Mouse (Mus musculus) cerebellum, postnatal 14 days (tissue): ENCODE results near the gene Olfr1496.
"Not testable (repeated sequence)": the region's sequence is repeated elsewhere in the genome, so short reads cannot be mapped to it uniquely, and the experiment has no call there.

Experiments
- DNase-seq, 2 experiments: peaks; one replicate each; pipeline ENCODE4 v3.0.0; 2021; ENCODE audit warnings: mixed read lengths in 2 of 2

The Olfr1496 gene

DNA sequence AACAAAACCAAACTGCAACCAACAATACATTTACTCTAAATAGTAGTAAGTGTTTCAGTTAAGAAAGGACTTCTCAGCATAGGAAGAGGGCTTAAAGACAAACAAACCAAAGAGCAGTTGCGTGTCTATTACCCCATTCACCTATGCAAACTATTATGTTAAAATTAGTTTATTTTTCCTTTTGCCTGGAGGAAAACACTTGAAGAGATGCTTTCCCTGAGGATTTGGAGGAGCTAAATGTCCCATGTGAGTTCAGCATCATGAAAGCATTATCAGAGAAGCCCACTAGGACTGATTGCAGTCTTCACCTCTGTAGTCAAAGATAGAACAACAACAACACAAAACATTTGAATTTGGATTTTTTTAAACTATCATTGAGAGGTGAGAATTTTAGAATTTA is at the start of gene Olfr1496:
TSS of gene Olfr1496 (plus strand) at position 301 of the 400 bp plus-strand sequence.
- DNase-seq: no peak

DNA sequence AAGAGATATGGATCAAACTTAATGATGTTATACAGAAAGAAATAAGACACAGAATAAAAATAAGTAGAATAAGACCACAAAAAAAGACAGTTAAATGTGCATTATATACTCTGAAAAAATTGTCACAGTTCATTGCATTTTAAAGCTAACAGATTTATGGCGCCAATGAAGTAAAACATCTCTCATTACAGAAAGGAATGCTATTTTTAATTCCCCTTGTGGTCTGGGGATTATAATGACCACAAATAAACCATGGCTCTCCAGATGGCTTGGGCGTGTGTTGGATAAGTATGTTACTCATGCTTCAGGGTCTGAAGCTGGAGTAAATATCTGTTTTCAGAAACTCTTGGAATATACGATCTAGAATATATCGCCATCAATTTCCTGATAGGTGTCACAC is 38.2 kb upstream of the Olfr1496 start, which contains the start of gene Olfr1494:
TSS of gene Olfr1494 (plus strand) at position 301 of the 400 bp plus-strand sequence.
- no peak for DNase-seq

DNA sequence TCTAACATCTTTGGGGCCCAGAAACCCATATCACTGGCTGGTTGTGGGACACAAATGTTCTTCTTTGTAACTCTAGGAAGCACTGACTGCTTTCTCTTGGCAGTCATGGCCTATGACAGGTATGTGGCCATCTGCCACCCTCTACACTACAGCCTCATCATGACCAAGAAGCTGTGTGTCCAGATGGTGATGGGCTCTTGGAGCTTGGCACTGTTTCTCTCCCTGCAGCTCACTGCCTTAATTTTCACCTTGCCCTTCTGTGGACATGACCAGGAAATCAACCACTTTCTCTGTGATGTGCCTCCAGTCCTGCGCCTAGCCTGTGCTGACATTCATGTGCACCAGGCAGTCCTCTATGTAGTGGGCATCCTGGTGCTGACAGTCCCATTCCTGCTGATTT is 28.3 kb upstream of the Olfr1496 start:
- DNase-seq: peak; percentile 60 to 66

DNA sequence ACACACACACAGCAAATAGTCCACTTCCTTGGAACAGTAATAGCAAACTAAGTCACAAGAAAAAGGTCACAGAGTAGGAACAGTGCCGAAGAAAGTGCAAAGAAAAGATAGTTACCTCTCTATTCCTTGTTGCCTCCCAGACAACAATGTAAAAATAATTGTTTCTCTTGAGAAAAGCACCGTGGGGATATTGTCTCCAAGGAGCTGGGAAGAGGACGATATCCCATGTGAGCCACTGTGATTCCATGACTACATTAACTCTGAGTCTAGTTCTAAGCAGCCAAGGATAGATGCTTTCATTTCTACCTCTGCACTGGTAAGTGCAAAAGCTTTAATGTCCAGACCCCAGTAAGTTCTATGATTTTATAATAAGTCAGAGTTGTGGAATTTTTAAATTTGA is 13.4 kb upstream of the Olfr1496 start, which contains the start of gene Olfr1495:
TSS of gene Olfr1495 (plus strand) at position 301 of the 400 bp plus-strand sequence.
- DNase-seq: no peak

DNA sequence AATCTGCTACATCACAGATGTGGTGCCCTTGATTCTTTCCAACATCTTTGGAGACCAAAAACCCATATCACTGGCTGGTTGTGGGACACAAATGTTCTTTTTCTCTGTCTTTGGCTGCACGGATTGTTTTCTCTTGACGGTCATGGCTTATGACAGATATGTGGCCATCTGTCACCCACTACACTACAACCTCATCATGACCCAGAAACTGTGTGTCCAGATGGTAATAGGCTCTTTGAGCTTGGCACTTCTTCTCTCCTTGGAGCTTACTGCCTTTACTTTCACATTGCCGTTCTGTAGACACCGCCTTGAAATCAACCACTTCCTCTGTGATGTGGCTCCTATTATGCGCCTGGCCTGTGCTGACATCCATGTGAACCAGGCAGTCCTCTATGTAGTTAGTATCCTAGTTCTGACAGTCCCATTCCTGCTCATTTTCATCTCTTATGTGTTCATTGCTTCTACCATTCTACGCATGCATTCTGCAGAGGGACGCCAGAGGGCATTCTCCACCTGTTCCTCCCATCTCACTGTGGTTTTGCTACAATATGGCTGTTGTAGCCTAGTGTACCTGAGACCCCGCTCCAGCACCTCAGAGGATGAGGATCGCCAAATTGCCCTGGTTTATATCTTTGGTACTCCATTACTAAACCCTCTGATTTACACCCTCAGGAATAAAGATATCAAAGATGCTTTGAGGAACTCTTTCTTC is 9.0 kb upstream of the Olfr1496 start:
- DNase-seq: peak; percentile 42 to 67

DNA sequence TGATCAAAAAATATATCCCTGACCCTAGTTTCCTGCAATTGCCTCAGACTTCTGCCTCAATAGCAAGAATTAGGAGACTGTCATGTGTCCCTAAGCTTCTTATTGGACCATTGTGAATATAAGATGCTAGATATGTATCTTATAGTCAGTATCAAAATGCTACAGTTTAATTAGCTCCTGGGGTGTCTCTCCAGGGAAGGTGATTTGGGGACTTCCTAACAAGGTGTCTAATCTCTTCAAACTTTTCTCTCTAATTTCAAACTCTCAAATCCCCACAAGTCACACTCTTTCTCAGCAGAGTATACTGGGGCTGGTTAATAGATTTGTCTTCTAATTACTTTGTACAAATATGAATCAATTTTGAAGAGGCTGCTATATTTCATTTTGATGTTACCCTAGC is 20.4 kb downstream of the Olfr1496 start, which contains the start of gene Olfr1497:
TSS of gene Olfr1497 (minus strand) at position 101 of the 400 bp plus-strand sequence.
- no peak for DNase-seq

DNA sequence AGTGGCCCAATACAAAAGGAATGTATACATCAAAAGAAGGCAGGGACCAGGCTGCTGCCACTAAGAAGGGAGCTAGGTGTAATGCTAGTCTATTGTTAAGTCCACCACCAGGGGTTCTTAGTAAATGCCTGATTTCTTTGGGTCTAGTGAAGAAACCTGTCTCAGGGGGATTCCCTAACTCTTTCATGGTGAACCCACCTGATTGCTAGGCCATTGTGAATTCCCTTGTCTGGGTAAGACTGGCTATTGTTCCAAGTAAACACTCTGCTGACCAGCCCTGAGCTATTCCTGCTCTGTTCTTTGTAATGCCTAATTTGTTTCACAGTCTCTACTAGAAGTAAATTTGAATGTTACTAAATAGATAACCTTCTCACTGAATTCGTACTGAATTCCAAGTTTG is 27.8 kb downstream of the Olfr1496 start:
- DNase-seq: not testable (repeated sequence)

DNA sequence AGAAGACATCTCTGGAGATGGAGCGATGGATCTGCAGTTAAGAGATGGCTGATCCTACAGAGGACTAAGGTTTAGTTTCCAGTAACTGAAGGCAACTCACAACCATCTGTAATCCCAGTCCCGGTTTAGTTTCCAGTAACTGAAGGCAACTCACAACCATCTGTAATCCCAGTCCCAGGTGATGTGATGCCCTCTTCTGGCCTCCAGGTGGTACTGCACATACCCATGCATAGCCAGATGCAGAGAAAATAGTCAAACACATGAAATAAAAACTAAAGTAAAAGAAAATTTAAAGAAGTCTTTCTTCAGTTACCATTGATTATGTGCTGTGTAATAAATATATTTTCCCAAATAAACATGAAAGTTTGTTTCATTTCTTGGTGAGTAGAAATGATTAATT is 35.1 kb downstream of the Olfr1496 start:
- peak in 1 of 2 experiments; percentile 5 for DNase-seq

DNA sequence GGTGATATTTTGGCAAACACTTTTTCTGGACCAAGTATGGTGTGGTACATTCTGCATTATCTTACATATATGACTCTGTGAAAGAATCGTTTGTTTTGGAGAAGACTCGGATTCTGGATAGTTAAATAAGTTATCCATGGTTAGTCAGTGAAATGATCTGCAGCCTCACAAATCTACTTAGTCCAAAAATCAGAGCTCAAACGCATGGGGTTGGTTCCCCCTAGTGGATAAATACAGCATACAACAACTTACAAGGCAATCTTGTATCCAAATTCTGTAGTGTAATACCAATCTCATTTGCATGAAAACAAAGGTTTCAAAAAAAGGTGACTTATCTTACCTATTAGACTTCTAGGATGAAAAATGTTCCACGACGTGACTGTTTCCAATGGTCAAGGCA is 41.1 kb downstream of the Olfr1496 start:
- peak; percentile 28 to 34 for DNase-seq

DNA sequence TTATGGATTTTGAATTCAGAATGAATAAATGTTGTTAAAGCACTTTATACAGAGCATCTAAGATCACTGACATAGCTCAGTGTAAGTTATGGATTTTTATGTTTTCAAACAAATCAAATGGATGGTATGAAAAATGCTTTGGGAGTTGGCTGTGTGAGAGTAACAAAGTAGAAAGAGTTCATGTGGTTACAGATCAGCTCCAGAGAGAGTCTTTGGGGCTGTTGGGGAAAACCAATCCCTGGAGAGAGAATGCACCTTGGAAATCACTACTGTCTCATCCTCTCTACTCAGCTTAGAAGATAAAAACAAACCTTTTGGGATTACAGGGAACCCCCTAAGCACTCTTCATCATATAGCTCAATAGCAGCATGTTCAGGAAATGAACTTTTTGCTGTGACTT is 41.7 kb downstream of the Olfr1496 start, which contains the start of gene Olfr1499:
TSS of gene Olfr1499 (minus strand) at position 101 of the 400 bp plus-strand sequence.
- DNase-seq: no peak

DNA sequence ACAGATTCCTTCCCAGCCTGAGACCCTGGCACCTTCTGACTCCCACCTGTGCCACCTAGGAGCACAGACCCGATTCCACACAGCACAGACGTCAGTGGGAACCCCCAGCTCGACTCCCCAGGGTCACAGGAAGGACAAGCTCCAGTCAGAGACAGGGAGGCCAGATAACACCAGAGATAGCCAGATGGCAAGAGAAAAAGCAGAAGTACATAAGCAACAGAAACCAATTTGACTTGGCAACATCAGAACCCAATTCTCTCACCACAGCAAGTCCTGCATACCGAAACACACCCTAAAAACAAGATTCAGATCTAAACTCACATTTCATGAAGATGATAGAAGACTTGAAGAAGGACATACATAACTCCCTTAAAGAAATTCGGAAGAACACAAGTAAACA is 43.2 kb downstream of the Olfr1496 start:
- no peak for DNase-seq

DNA sequence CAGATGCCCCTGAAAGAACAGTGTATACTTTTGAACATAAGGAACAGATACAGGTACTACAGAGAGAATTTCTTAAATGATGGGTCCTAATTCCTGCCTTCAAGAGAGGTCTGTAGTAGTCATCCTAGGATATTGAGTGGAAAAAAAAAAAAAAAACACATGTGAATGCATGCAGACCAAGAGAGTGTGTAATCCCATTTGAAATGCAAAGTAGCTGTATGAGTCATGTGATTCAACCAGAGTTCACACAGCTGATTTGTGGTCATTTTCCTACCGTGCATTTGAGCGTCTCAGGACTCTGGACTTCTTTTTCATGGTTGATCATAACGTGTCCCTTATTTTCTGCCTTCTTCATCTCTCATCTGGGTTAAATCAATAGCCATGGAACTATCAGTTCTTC is 50.8 kb downstream of the Olfr1496 start:
- DNase-seq: no peak

DNA sequence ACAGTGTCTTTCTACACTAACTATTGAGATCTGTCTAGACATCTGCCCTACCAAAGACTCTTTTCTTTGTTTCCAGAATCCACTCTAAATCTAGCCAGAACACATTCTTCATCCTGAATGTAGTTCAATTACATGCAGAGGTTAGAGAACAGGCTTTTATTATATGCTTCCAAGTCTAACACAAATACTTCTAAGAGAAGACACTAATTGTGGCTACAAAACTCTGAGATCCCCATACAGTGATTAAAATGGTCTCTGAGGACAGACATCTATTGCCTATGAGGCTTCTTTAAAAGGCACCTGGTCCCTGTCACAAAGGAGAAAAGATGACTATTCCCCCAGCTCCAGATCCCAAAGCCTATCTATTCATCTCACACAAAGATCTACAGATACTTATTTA is 52.7 kb downstream of the Olfr1496 start, which contains the start of gene Olfr1500:
TSS of gene Olfr1500 (minus strand) at position 101 of the 400 bp plus-strand sequence.
- DNase-seq: no peak
